Mouse (Mus musculus): ENCODE measurements around the gene Fbxw2.

DNA sequence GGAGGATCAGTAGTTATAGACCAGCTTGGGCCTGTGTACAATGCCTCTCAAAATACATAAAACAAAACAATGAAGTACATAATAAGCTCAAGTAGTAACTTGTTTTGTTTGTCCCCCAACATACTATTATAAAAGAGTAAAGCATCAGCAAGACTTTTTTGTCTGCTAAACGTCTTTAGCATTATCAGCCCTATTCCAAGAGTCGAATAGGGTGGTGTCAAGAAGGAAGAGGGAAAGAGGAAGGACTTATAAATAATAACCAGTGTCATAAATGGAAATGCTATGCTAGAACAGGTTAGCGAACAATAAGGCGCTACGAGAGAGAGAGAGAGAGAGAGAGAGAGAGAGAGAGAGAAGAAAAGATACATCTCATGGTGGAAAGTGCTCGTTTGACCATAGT lies 55.2 kb downstream of the Fbxw2 start:
- TF ChIP-seq CTCF (IDR thresholded peaks at IDR 0.05; ENCODE audit: low read depth) (no peak), EP300 (IDR thresholded peaks at IDR 0.05; ENCODE audit: low read depth) (no peak)

Data from liver, embryonic 14.5 days (tissue).